Mouse (Mus musculus): ENCODE data around the gene Lpcat3. TPM values are rescaled to one million over a fixed set of nuclear protein-coding genes. Genes with fewer than 3 reads are reported as not detected.
"Not testable (repeated sequence)": the region's sequence is repeated elsewhere in the genome, so short reads cannot be mapped to it uniquely, and the experiment has no call there.

Lpcat3 gene
- polyA plus RNA-seq, 1 experiment from 2014 or later, result 44.1 TPM

- Histone ChIP-seq H3K36me3 (replicated peaks) (no peaks in the 10 kb centered on the region), H3K27me3 (ENCODE audit: poor library complexity, severe bottlenecking) (no peaks in the 10 kb centered on the region), H3K9me3 (no peaks in the 10 kb centered on the region), H3K4me3 (no peak overlapping the region), H3K27ac (no peak overlapping the region), H3K4me1 (peaks cover 9% of the 10 kb centered on the region)
- no peak for DNase-seq (ENCODE audit: extremely low spot score, low spot score)
- WGBS, result 88% methylated on average over 12 of the region's 12 CpGs
These were observed 23.0 kb downstream of the Lpcat3 start for GRCm38 (mm10) chr6:124685606-124686386.

- H3K4me3 ChIP-seq; H3K4me1 ChIP-seq; H3K9me3 ChIP-seq; H3K27me3 ChIP-seq (ENCODE audit: poor library complexity, severe bottlenecking); H3K36me3 ChIP-seq (replicated peaks); DNase-seq (ENCODE audit: extremely low spot score, low spot score); H3K27ac ChIP-seq: not testable (repeated sequence)
- WGBS, result 69% methylated on average over 1 of the region's 1 CpGs
These were observed 23.8 kb downstream of the Lpcat3 start for GRCm38 (mm10) chr6:124686644-124687043.

GRCm38 (mm10) chr6:124688151-124688758 is 25.4 kb downstream of the Lpcat3 start:
- H3K4me3 ChIP-seq, result no peak overlapping the region
- WGBS, result 89% methylated on average over 8 of the region's 8 CpGs
- no peaks in the 10 kb centered on the region for H3K36me3 ChIP-seq (replicated peaks)
- H3K27me3 ChIP-seq (ENCODE audit: poor library complexity, severe bottlenecking), result no peaks in the 10 kb centered on the region
- H3K9me3 ChIP-seq, result no peaks in the 10 kb centered on the region
- peaks cover 5% of the 10 kb centered on the region for H3K4me1 ChIP-seq
- DNase-seq (ENCODE audit: extremely low spot score, low spot score), result no peak
- H3K27ac ChIP-seq, result no peak overlapping the region

- H3K36me3 ChIP-seq (replicated peaks), result no peaks in the 10 kb centered on the region
- no peak for DNase-seq (ENCODE audit: extremely low spot score, low spot score)
- no peaks in the 10 kb centered on the region for H3K27me3 ChIP-seq (ENCODE audit: poor library complexity, severe bottlenecking)
- H3K4me3 ChIP-seq, result no peak overlapping the region
- 95% methylated on average over 3 of the region's 3 CpGs for WGBS
- H3K4me1 ChIP-seq, result peaks cover 6% of the 10 kb centered on the region
- H3K27ac ChIP-seq, result no peak overlapping the region
- H3K9me3 ChIP-seq, result no peaks in the 10 kb centered on the region
These were observed 26.2 kb downstream of the Lpcat3 start for GRCm38 (mm10) chr6:124689011-124689410.

GRCm38 (mm10) chr6:124690517-124690916 is 27.7 kb downstream of the Lpcat3 start:
- no peak overlapping the region for H3K27ac ChIP-seq
- no peaks in the 10 kb centered on the region for H3K36me3 ChIP-seq (replicated peaks)
- no peaks in the 10 kb centered on the region for H3K9me3 ChIP-seq
- DNase-seq (ENCODE audit: extremely low spot score, low spot score), result no peak
- H3K4me3 ChIP-seq, result no peak overlapping the region
- no peaks in the 10 kb centered on the region for H3K27me3 ChIP-seq (ENCODE audit: poor library complexity, severe bottlenecking)
- 91% methylated on average over 3 of the region's 3 CpGs for WGBS
- H3K4me1 ChIP-seq, result peaks cover 9% of the 10 kb centered on the region

- 80% methylated on average over 15 of the region's 15 CpGs for WGBS
- H3K27ac ChIP-seq, result no peak overlapping the region
- DNase-seq (ENCODE audit: extremely low spot score, low spot score), result no peak
- peaks cover under 1% of the 10 kb centered on the region; the same call in 1 of the 2 replicates for H3K36me3 ChIP-seq (replicated peaks)
- H3K4me3 ChIP-seq, result no peak overlapping the region
- H3K4me1 ChIP-seq, result peaks cover 9% of the 10 kb centered on the region
- H3K27me3 ChIP-seq (ENCODE audit: poor library complexity, severe bottlenecking), result no peaks in the 10 kb centered on the region
- H3K9me3 ChIP-seq, result no peaks in the 10 kb centered on the region
These were observed 30.6 kb downstream of the Lpcat3 start for GRCm38 (mm10) chr6:124693243-124693981.

GRCm38 (mm10) chr6:124694166-124694955 is 31.5 kb downstream of the Lpcat3 start:
- DNase-seq (ENCODE audit: extremely low spot score, low spot score), result no peak
- H3K4me3 ChIP-seq, result no peak overlapping the region
- WGBS, result 89% methylated on average over 15 of the region's 15 CpGs
- peaks cover 10% of the 10 kb centered on the region for H3K36me3 ChIP-seq (replicated peaks)
- H3K27ac ChIP-seq, result no peak overlapping the region
- H3K27me3 ChIP-seq (ENCODE audit: poor library complexity, severe bottlenecking), result no peaks in the 10 kb centered on the region
- H3K9me3 ChIP-seq, result no peaks in the 10 kb centered on the region
- H3K4me1 ChIP-seq, result peaks cover 9% of the 10 kb centered on the region

- DNase-seq (ENCODE audit: extremely low spot score, low spot score), result no peak
- whole genome bisulfite sequencing, result 93% methylated on average over 7 of the region's 7 CpGs
- Histone ChIP-seq H3K4me3 (no peak overlapping the region), H3K9me3 (no peaks in the 10 kb centered on the region), H3K27me3 (ENCODE audit: poor library complexity, severe bottlenecking) (no peaks in the 10 kb centered on the region), H3K36me3 (replicated peaks) (peaks cover 32% of the 10 kb centered on the region), H3K4me1 (peaks cover 9% of the 10 kb centered on the region), H3K27ac (no peak overlapping the region)
These were observed 33.8 kb downstream of the Lpcat3 start for GRCm38 (mm10) chr6:124696441-124697150.

GRCm38 (mm10) chr6:124698751-124699150 is 35.9 kb downstream of the Lpcat3 start:
- H3K27ac ChIP-seq, result no peak overlapping the region
- peaks cover 53% of the 10 kb centered on the region for H3K36me3 ChIP-seq (replicated peaks)
- no peaks in the 10 kb centered on the region for H3K27me3 ChIP-seq (ENCODE audit: poor library complexity, severe bottlenecking)
- 88% methylated on average over 6 of the region's 6 CpGs for WGBS
- H3K4me3 ChIP-seq, result no peak overlapping the region
- no peaks in the 10 kb centered on the region for H3K9me3 ChIP-seq
- peaks cover 9% of the 10 kb centered on the region for H3K4me1 ChIP-seq
- DNase-seq (ENCODE audit: extremely low spot score, low spot score), result no peak

GRCm38 (mm10) chr6:124699366-124699765 is 36.5 kb downstream of the Lpcat3 start:
- Histone ChIP-seq H3K27me3 (ENCODE audit: poor library complexity, severe bottlenecking) (no peaks in the 10 kb centered on the region), H3K27ac (no peak overlapping the region), H3K9me3 (no peaks in the 10 kb centered on the region), H3K4me3 (no peak overlapping the region), H3K36me3 (replicated peaks) (peaks cover 60% of the 10 kb centered on the region), H3K4me1 (peaks cover 6% of the 10 kb centered on the region)
- WGBS, result 95% methylated on average over 4 of the region's 4 CpGs
- DNase-seq (ENCODE audit: extremely low spot score, low spot score), result no peak

GRCm38 (mm10) chr6:124699962-124700610 is 37.3 kb downstream of the Lpcat3 start:
- Histone ChIP-seq H3K36me3 (replicated peaks) (peaks cover 67% of the 10 kb centered on the region), H3K9me3 (no peaks in the 10 kb centered on the region), H3K27ac (no peak overlapping the region), H3K4me3 (no peak overlapping the region), H3K4me1 (peaks cover 6% of the 10 kb centered on the region), H3K27me3 (ENCODE audit: poor library complexity, severe bottlenecking) (no peaks in the 10 kb centered on the region)
- DNase-seq (ENCODE audit: extremely low spot score, low spot score), result no peak
- 92% methylated on average over 11 of the region's 11 CpGs for WGBS
